Mouse (Mus musculus) cerebellum, adult (tissue): Measurements from ENCODE around the gene Gm49337.
A peak's percentile ranks its signal among the peaks of the same experiment; 100 is the strongest.

ENCODE experiments used
- ATAC-seq: cut with Nextera tagmentation; 2 replicates; pipeline ENCODE4 v1.9.2; 2017; ENCODE audit warnings: mild to moderate bottlenecking, moderate library complexity, mixed read lengths; ENCODE audit not compliant: insufficient number of reproducible peaks, low FRiP score, low TSS enrichment

Gm49337 gene

DNA sequence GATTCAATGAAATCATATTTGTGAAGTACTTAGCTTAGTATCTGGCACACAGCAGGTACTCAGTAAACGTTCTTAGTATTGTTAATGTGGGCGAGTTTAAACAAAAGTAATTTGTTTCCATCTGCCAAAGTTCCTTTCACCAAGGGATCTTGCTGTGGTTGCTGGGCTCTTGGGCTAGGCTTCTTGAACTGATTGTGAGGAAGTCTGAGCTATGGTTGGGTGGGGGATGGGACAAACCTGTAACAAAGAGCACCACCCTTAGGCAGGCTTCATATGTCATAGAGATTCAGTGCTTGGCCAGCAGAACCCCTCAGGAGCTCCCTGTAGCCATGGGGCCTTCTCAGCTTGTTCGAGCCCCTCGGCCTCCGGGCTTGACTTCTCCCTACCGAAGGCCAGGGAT, at the start of gene Gm49337, which contains the start of gene 1700042G07Rik:
Gene Gm49337 (plus strand): TSS at position 313 of the 400 bp plus-strand sequence.
Gene 1700042G07Rik (plus strand): TSS at position 301 of the 400 bp plus-strand sequence.
- no peak for ATAC-seq

DNA sequence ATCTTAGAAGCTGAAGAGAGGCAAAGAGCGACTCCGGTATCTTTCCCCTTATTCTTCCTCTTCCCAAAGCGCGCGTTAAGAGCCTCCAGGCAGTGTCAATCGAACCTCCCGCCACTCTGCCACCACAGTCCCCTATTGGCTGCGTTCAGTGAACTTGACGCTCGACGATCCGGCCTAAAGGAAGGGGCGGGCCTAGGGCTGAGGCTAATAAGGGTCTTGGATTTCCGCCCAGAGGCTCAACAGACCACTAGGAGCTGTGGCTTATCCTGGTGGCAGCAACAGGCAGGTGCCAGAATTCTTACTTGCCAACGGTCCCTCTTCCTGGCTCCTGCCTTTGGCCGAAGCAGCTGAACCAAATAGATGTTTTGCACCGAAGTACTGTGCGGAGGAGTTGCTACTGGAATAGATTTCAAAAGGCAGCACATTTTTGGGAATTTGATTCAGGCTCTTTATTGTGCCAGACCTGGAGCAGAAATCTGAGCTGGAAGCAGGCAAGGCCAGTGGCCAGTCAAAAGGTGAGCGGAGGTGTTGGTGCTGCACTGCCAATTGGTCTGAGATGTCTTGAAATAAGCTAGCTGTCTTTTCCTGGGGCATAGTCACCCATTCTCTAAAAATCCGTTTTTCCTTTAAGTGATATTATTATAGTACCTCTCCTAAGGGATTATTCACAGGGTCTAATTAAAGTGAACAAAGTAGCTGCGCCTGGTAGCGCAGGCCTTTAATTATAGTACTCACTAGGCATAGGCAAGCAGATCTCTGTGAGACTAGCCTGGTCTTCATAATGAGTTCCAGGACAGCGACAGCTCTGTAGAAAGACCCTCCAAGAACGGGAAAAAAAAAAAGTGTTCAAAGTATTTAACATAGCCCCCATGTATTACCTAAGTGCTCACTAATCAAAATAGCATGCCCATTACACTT, 49.3 kb upstream of the Gm49337 start, which contains the start of the genes Rad54l and Pomgnt1:
Gene Rad54l (minus strand): TSS at position 89 of the 918 bp plus-strand sequence.
Gene Pomgnt1 (plus strand): TSS at position 239 of the 918 bp plus-strand sequence.
- ATAC-seq: peak; percentile 76

DNA sequence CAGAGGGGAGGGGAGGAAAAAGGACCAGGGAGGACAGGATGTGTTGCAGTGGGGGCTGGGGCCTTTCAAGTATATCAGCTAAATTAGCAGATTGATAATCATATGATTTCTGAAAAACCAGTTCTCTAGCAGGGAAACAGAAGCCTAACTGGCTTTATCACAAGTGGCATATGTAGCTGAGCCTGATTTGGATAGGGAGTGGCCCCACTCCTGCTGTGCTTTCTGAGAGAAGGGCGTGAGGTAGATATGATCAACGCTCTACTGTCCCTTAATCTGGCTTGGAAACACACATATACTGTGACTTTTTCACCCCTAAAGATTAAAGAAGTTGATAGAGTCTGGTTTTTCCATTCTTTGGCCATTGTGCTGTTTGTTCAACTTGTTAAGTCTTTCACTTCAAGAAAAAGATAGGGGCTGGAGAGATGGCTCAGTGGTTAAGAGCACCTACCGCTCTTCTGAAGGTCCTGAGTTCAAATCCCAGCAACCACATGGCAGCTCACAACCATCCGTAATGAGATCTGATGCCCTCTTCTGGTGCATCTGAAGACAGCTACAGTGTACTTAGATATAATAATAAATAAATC, 47.3 kb upstream of the Gm49337 start:
- no peak for ATAC-seq

DNA sequence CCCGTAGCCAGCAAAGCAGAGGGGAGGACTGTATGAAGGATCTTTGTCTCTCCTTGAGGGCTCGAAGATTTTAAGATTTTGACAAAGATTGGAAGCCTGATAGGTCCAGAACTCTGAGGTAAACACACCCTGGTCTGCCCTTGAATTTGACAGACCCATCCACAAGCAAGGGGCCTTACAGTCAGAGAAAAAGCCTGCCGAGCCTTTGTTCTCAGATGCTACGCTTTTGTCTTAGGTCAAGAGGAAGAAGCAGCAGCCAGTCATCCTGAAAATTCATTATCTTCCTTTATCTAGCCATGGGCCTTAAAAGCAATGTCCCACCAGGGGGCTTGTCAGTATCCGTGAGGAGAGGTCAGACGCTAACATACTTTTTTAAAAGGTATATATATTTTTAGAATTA, 45.2 kb upstream of the Gm49337 start:
- no peak for ATAC-seq

DNA sequence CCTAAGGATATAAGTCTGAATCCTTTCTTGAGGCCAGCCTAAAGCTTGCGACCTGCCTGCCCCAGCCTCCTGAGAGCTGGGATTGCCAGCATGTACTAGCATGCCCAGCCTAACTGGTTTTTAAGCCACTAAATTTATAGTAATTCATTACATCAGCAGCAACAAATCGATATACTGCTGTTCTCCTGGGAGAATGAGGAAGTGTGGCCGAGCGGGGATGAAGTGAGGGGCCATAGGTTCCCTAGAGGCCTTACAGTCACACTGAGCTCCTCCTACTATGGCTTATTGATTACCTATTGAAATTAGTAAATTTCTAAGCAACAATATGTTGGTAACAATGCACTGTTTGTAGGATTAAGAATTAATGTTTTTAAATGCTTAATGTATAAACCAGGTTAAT, 40.1 kb upstream of the Gm49337 start:
- no peak for ATAC-seq

DNA sequence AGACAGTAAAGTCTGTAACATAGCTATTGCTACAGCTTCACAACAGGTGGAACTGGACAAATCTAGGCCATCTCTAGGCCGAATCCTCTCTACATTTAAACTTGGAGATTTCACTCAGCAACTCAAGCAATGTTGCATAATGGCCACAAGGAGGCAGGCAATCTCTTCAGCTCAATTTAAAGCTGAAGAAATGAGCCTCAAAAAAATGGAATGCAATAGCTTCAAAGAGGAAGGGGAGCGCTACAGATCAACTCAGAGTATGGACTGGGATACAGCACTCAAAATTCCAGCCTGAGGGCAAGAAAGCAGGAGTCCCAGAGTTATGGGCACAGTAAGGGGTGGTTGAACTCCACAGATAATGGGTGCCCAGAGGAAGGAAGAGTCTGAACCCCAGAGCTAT, 38.2 kb upstream of the Gm49337 start:
- no peak for ATAC-seq

DNA sequence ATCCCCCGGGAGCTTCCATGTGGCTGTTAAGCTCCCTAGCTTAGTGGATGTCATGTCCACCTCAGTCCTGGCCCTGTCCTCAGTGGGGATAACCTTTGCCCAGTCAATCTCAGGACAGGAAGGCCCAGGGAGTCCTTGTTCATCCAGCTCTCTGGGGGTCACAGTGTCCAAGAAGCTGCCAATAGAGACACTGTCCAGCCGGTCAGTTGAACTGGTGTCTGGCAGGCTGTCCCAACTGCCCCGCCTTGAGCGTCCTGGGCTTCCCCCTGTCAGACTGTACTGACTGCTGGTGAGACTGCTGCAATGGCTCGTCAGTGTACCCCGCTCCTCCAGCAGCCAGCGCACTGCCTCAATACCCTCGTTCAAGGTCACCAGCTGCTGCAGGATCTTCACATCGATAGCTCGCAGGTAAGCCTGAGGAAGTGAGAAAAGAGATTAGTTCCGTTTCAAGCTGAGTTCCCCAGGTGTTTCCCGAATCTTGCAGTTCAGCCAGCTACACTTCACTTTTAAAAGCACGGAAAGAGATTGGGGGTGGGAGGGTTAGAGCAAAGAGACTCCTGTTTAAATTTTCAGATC, 35.7 kb upstream of the Gm49337 start:
- ATAC-seq: no peak

DNA sequence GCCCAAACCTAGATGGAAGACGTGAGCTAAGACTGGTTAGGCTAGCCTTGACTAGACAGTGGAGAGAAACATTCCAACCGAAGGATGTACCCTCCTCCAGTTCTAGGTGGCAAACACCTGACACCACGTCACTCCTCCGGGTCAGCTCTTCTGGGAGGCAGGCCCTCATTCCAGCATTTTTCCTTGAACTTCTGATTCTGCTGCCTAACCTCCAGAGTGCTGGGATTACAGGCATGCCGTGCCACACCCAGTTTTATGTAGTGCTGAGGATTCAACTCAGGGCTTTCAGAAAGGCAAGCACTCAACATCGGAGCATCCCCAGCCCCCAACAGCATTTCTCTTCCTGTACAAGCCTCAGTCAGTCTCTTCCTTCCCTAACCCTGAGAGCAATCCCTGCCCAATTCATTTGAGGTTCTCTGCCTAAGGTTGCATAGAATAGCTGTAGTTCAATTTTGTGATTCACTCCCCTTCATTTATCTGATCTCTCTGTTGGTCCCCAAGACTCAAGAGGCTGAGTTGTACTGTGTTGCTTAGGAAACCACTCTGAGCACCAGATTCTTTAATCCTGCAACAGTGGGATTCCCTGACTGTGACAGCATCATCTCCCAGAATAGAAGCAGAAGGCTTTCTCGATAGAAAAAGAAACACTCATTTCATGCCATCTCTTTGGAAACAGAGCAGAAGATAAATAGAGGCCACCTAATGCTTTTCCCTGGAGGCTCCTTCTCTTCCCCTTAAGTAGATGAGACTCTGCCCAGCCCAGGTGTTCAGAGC, 32.2 kb upstream of the Gm49337 start:
- ATAC-seq: no peak

DNA sequence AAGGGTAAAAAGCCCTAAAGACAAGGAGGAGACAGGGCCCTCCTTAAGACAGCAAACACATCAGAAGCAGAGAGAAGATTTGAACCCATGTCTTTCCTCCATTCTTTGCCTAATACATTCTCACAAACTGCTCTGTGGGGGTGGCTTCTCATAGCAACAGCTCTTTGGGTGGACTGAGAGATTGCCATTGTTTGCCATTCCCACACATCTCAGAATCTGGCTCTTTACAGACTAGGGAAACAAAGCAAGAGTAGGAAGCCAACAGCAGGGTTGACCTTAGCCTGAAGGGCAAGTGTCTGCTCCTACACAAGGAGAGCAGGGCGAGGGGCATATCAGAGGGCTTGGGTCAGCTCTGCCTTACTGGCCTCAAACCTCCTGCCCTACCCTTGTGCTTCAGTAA, 31.4 kb upstream of the Gm49337 start:
- ATAC-seq: no peak

DNA sequence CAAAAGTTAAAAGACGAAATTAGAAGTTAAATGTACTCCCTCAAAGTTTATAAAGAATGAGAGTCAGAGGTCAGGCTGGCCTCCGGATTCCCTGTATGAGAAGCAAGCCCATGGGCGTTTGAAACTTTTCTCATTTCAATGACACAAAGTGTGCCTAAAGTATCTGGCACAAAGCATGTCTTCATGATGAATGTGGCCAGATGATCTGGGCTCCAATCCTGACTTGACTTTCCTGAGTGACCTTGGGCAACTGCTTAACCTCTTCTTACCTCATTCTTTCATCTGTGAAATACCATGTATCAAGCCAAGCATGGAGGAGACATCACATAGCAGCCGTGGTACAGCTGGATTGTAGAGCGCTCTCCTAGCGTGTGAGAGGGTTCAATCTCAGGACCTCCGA, 30.9 kb upstream of the Gm49337 start:
- ATAC-seq: no peak

DNA sequence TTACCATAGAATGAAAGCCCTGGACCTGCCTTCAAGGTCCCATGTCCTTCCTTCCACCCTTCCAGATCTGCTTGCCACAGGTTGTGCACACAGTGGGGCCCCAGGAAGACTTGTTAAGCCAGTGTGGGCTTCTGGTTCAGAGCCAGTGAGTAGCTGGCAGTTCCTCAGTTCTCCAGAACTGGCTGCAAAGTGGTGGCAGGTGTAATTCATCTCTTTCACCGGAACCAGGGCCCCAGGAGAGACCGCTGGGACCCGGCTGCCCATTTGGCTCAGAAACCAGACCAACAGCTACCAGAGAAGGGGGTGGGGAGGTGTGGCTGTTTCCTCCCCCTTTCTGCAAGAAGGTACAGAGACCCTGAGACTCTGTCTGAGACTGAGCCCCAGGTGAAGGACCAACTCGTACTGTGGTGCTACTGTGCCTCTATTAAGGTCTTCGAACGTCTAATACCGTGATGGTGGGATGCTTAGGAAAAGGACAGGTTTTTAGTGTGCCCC, 29.8 kb upstream of the Gm49337 start:
- peak; percentile 91 for ATAC-seq

DNA sequence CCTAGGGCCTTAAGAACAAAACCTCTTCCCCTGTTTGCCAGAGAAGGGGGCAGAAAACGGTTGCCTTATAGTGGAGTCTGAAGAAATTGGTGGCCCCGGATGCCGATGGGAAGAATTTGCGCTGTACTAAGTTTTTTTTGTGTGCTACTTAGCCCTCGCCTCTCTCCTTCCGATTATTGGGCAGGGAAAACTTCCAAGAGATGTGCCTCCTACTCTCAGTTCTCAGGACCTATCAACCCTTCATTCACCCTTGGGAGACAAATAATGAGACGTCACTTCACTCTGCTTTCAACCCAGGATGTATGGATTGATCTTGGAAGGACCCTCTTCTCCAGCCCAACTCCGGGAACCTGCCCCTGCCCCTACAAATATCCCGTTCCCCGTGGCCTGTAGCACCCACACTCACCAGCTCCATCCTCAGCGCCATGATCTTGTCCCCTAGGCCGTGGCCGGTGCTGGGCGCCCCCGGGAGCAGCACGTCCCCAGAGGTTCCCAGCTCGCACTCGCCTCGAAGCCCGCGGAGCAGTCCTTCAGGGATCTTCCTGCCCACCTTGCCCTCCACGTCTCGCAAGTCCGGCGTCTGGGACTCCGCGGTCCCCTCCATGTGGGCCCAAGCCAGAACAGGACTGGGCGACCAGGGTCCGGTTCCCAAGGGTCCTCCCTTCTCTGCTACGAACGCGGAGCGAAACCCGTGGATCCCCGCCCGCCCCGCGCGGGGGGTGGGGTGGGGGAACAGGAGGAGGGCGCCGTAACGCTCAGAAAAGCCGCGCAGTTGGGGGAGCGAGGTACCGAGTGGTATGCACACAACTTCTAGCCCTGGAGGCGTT, 29.1 kb upstream of the Gm49337 start:
- peak; percentile 12; the same call in 1 of the 2 replicates for ATAC-seq

DNA sequence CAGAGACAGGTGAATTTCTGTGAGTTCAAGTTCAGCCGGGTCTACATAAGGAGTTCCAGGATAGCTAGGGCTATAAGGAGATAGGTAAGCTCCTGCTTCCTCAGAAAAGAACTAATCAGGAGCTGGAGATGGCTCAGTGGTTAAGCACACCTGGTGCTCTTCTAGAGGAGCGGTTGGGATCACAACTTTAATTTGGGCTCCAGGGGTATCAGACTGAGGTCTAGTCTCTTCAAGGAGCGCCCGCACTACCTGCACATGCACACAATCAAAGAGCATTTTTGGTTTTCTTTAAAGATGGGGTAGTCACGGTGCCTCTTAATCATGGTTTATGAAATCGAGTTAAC, 23.4 kb upstream of the Gm49337 start:
- ATAC-seq: peak; percentile 15; the same call in 1 of the 2 replicates

DNA sequence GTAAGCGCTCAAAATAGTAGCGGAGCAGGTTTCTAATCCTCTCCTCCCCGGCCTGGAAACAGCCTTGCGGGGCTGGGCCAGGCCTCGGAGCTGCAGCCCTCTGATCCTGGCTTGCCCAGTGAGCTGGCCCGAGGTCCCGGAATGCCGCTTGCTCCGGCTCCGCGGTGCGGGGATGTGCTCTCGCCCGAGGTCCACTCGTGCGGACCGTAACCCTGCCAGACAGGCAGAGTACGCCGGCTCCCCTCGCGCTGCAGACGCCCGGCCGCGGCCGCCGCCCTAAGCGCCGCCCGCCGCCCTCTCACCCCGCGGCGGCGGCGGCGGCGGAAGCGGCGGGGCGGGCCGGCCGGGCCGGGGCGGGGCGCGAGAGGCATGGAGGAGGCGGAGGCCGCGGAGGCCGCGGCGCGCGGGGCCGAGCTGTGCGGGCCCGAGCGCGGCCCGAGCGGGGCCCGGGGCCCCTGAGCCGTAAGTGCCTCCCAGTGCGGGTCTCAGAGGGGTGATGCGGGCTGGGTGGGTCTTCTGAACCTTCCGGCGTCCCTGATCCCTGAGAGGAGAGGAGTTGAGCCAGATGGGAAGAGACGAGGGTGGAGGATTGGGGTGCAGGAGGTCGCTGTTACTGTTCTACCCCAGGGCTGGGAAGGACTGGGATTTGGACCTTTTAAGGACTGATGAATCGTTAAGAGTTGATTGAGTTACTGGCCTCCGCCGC, 22.9 kb upstream of the Gm49337 start:
- peak; percentile 86 for ATAC-seq

DNA sequence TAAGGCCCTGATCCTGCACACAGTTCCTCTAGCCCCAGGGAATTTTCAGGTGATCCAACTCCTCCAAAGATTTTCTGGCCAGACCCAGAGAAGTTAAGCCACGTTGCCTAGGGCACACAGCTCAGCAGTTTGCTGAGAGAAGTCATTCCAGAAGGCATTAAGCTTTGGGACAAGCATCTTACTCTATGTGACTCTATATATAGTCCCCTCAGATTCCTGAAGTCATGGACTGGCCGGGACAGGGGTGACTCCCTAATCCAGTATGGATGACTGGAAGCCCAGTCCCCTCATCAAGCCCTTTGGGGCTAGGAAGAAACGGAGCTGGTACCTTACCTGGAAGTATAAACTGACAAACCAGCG, 22.3 kb upstream of the Gm49337 start:
- no peak for ATAC-seq

DNA sequence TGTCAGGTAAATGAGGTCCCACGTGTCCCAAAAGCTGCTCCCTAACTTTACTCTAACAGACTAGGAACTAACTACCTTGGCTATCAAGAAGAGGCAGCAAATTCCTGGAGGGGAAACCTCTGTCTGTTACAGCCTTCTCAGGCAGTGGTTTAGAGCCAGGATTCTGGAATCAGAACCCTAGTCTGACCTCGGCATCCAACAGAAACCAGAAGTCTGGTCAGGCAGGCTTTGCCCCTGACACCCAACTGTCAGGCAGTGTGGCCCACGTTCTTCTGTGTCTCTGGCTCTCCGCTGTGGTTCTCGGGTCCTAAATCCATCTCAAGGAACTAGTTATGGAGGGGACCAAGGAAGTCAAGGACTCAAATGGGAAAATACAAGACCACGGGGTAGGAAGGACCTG, 21.9 kb upstream of the Gm49337 start, which contains the start of gene Lurap1:
Gene Lurap1 (minus strand): TSS at position 101 of the 400 bp plus-strand sequence.
- ATAC-seq: no peak

DNA sequence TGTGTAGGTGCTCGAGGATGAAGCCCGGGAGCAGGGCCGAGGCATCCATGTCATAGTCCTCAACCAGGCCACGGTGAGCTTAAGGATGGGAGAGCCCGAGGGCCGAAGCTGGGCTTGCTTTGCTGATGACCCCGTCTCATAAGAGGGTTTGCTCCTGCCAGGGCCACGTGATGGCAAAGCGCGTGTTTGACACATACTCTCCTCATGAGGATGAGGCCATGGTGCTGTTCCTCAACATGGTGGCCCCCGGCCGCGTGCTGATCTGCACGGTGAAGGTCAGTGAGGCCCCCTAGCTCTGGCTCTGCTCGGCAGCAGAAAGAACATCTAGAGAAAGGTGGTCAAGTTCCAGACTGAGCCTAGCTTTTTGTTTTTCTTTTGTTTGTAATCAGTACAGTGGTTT, 20.5 kb upstream of the Gm49337 start:
- ATAC-seq: no peak

DNA sequence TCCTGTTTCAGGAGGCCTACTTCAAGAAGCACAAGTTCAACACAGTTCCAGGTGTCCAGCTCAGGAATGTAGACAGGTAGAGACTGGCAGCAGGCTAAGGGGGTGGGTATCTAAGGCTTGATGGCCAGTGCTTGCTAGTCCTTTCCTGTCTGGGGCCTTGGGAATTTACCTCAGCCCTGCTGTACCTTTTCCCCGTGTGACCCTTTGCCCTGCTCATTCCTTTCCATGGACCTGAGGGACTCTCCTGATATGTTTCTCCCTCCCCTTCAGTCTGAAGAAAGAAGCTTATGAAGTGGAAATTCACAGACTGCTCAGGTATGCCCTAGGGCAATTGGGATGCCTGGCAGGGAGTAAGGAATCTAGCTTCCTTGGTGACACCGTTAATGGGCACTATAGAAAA, 15.3 kb upstream of the Gm49337 start:
- ATAC-seq: no peak

DNA sequence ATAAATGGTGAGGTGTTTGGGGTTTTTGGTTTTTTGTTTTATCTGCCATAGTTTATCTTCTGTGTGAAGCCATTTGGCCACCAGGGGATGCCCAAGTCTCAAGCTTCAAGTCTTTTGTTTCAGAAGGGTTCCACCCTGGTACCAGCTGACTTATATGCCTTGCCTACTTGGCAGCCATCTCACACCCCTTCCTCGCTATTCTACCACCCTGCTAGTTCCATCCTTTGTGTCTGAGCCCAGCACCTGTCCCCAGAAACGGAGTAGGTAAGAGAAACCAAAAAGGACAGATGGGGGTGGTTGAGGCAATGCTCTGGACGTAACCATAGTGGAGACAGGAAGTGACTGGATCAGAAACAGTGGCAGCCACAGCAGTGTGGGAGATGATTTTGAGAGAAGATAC, 13.3 kb upstream of the Gm49337 start:
- ATAC-seq: no peak
